Comparison of ENCODE assay signal across 12 mouse cellular contexts in genomic region chr4:34656101-34656500, GRCm38 (mm10).
"Had no signal": no experiment of that assay in that cellular context is flagged by ENCODE, and none has a peak within 500 bp of the region (broad histone marks: within the 10 kb centered on the region; RNA-seq: fewer than 3 reads in every experiment).

No protein-coding gene starts in this region.

- DNase-seq: retina, postnatal 1 day; right cerebral cortex, adult 18-20 months; right cerebral cortex, postnatal 14 days; right cerebral cortex, postnatal 25 days; right cerebral cortex, postnatal 4 days; spleen, adult 18-20 months; thymus, adult 18-20 months; thymus, adult 2 months; thymus, postnatal 14 days; thymus, postnatal 25 days; thymus, postnatal 36 days; thymus, postnatal 4 days had no signal
